Mouse (Mus musculus) duodenum, adult 2 months (tissue): Measurements from ENCODE around the gene Krtcap2. TPM values are rescaled to one million over a fixed set of nuclear protein-coding genes. Genes with fewer than 3 reads are reported as not detected.

Experiments used
- polyA plus RNA-seq: library from polyadenylated mRNA; depleted of rRNA; stranded (reverse); fragments of >200 nt; gene quantifications from 2 replicates; pipeline ENCODE4 v1.2.3, GENCODE M21; 2012; ENCODE audit warnings: low replicate concordance; rRNA removed

The Krtcap2 gene
- 340 and 345 TPM in 2 replicates for polyA plus RNA-seq

DNA sequence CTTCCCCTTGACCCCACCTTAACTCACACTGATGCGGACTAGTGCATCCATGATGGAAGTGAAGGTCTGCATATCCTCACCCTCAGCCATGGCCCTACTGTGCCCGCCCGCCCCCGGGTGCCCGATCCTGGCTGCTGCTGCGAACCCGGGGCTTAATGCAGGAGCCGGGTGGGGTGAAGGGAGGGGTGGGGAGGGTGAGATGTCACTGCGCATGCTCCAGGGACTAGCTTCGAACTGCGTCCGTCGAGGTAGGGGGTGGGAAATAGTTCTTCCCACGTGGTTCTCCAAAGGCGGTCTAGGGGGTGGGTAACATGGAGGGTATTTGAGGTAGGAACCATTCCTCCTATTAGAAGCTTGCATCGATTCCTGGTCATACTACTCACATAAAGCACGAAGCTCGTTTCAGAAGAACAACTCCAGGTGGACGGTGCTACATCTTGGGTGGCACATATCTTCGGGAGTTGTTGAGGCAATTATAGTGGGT is at the start of gene Krtcap2:
Gene Krtcap2 (plus strand): TSS at position 279 of the 484 bp plus-strand sequence.

DNA sequence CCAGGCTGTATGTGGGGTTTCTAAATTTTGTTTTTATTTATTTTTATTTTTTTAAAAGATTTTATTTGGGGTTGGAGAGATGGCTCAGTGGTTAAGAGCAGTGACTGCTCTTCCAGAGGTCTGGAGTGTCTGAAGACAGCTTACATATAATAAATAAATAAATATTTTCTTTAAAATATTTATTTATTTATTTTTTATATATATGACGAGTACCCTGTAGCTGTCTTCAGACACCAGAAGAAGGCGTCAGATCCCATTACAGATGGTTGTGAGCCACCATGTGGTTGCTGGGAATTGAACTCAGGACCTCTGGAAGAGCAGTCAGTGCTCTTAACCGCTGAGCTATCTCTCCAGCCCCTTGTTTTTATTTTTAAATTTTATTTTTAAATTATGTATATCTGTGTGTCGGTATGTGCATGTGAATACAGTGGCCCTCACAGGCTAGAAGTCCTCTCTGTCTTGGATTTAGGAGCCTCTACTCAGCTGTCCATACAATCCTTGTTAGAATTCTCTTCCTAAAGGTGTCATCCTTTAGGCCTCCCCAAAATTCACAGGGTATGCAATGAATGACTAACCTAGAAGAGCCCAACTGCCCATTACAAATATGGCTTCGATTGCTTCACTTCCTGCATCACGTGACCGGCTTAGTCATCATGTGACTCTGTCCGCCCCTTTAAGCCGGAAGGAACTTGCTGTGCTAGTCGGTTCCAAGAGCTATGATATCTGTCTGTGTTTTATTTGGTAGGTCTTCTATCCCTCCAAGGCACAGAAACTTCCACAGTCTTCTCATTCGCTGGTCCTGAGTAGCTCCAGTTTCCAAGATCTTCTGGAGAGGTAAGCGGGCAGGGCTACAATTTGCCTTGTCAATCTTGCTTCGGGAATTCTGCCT is 43.3 kb upstream of the Krtcap2 start, which contains the start of gene Gba:
Gene Gba (plus strand): TSS at position 676 of the 889 bp plus-strand sequence.

DNA sequence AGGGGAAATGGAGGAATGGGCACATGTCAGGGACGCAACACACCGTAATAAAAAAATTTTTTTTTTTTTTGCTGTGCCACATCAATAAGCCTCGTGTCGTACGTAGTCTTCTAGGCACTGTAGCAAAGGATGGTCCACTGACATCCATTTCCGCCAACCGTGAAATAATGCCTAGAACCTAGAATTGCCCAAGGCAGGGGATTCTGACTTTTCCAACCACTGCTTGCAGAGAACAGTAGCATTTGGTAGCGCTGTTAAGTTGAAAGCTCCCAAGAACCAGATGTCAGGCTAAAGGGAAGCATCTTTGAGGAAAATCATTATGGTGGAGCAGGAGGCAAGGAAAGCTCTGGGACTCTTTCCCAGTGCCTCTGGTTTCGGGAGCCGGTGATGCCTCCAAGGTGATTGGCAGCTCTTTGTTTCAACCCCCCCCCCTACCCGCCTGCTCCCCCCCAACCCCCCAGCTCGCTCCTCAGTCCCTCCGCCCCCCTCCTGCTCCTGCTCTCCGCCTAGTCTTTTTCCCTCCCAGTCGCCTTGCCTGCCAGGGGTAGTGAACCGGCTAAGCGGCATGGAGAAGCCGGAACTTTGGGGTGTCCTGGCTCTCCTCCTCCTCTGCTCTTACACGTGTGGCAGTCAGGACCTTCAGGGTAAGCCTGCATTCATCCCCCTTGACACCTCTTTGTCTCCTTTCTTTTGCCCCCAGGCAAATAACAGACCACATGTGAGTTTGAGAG is 30.9 kb upstream of the Krtcap2 start, which contains the start of gene Thbs3:
Gene Thbs3 (plus strand): TSS at position 500 of the 731 bp plus-strand sequence.

DNA sequence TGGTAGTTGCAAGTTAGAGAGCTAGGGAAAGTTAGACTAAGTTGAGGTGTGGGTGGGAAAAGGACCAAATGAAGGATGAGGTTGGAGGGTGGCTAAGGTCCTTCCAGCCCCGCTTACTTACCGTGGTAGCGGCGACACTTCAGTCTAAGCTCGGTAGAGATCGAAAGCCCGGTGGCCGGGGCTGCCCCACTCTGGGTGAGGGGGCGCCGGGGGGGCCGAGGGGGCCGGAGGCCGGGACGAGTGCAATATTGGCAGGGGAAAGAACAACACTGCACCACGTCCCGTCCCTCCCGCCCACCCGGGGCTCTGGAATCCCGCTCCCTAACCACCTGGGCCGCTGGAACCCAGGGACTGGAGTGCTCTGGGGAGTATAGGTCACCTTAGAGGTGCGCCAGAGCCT is 18.9 kb upstream of the Krtcap2 start, which contains the start of gene Mtx1:
Gene Mtx1 (minus strand): TSS at position 189 of the 400 bp plus-strand sequence.

DNA sequence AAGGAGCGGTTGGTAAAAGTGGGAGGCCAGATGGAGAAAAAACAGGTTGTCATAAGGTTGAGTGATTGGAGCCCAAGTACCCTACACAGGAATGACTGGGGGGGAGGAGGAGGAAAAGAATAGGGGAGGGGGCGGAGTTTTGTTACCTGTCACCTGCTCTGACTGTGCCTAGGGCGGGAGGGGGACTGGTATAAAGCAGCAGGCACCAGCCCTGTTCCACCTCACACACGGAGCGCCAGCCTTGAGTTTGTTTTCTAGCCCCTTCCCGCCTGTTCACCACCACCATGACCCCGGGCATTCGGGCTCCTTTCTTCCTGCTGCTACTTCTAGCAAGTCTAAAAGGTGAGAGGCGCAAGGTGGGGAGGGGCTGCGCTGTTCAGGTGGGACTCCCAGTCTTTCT is 16.9 kb upstream of the Krtcap2 start, which contains the start of gene Muc1:
Gene Muc1 (plus strand): TSS at position 222 of the 400 bp plus-strand sequence.

DNA sequence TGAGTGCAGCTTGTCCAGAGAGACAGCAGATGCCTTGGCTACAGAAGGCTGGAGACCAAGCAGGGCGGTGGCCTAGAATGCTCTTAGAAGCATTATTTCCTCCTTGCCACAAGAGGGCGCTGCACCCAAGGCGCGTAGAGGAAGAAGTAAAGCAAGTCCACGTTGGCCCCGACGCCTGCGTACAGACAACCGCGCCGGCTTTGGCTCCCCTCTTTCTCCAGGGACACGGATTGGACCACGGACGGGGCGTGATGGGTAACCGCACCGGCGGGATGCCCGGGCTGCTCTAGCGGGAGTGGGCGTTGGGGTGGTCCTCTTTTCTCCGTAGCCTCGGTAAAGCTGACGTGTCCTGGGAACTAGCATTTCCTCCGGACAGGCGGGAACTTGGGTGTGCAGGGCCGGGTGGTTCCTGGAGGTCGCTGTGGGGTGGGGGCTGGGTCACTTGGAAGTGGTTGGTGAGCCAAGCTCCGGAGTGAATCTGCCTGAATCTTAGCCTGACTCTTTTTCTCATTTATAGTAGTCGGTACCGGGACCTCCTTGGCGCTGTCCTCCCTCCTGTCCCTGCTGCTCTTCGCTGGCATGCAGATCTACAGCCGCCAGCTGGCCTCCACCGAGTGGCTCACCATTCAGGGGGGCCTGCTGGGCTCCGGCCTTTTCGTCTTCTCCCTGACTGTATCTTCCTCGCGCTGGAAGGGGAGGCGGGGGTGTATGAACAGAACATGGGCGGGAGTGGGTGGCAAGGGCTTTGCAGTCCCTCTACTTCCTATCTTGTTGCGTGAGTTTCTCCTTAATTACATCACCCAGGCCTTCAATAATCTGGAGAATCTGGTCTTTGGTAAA is 715 bp downstream of the Krtcap2 start, which contains the start of gene Trim46:
Gene Trim46 (minus strand): TSS at position 49 of the 840 bp plus-strand sequence.

DNA sequence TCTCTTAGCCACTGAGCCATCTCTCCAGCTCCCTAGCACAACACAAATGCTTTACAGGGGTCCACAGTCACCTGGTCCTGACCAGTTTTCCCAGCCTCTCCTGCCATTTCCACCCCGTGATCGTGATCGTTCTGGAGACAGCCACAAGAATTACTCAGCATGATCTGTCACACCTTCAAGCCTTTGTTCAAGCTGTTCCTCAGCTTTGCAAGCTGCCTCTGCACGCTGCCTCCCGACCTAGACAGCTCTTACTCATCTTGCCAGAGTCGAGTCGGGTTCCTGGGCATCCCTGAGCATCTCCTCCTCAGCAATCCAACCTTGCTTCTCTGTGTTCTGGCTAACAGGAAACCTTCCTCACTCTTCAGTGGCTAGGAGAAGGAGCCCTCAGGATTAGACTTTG is 13.3 kb downstream of the Krtcap2 start, which contains the start of gene Dpm3:
Gene Dpm3 (plus strand): TSS at position 283 of the 400 bp plus-strand sequence.

DNA sequence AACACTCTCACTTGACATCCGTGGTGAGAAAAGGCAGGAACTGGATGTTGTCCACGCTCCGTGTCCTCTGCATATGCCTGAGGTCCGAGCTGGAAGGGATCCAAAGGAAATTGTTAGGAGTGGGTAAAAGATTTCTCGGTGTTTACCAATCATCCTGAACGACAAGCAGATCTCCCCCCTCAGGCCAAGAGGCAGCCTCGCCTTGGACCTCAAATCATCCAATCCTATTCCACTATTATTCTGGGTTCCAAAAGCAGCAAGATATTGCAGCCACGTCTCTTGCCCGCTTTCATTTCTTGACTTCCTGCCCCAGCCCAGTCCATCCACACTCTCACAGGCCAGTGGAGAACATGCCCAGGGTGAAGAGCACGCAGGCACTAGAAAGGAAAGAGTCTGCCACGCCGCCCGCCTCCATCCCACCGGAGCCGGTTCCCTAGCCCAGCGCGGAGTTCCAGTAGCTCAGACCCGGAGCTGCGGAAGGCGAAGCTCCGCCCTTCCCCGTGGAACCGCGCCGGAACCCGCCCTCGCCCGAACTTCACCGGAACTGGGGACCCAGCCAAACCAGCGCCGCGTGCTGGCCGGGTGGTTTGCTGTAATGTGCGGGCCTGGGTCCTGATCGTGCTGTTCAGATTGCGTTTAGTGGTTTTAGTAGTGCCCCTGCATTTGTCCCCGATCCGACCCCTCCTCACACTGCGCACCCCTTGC is 24.4 kb downstream of the Krtcap2 start, which contains the start of gene Slc50a1:
Gene Slc50a1 (minus strand): TSS at position 520 of the 705 bp plus-strand sequence.

DNA sequence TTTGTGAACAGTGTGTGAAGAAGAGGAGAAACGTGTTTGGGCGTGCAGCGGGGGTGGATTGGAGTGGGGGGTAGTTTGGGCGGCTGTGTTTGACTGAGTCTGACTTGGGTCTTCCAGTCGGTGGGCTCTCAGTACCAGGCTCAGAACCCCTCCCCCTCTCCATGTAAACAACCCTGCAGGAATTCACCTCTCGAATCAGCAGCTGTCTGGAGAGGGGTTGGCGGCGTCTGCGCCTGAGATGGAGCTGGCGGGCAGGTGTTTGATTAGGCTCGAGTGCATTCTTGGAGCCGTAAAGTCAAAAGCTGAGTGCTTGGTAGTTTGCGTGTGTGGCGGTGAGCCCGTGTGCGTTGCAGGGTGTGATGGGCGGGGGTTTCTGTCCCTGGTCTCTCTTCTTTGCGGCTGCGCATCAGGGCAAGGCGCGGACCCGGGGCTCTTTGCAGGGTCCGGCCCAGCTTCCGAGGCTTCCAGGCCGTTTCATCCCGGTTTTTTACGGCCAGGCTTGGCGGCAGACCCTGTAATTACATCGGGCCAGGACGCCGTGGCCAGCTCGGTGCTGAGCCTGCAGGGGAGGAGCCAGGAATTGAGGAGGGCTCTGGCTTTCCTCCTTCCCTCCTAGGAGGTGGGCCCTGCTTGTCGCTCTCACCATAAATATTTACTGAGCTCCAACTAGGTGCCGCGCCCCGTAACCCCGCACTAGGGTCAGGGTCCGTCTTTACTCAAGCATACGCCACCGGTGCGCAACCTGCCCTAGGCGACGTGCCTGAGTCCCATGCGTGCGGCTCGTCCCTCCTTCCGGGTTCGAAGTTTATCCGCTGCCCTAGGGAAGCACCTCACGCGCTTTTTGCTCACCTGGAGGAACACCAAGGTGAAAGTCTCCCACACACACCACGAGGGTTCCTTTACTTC is 35.1 kb downstream of the Krtcap2 start, which contains the start of gene Efna1:
Gene Efna1 (minus strand): TSS at position 537 of the 906 bp plus-strand sequence.

Other genes starting within 250 kb of the Krtcap2 start
- 51.4 and 58.5 TPM in 2 replicates for gene Rusc1, start 152.7 kb upstream of the Krtcap2 start, polyA plus RNA-seq
- gene Gm43738, start 144.9 kb upstream of the Krtcap2 start, polyA plus RNA-seq = not detected in 2 replicates
- gene Fdps, start 144.0 kb upstream of the Krtcap2 start, polyA plus RNA-seq = 58.7 and 73.8 TPM in 2 replicates
- gene Pklr, start 109.8 kb upstream of the Krtcap2 start, polyA plus RNA-seq = 528 and 535 TPM in 2 replicates
- gene Hcn3, start 85.8 kb upstream of the Krtcap2 start, polyA plus RNA-seq = 0.38 and 1.6 TPM in 2 replicates
- 19.8 and 20.8 TPM in 2 replicates for gene Clk2, start 81.2 kb upstream of the Krtcap2 start, polyA plus RNA-seq
- gene Scamp3, start 68.5 kb upstream of the Krtcap2 start, polyA plus RNA-seq = 128 and 132 TPM in 2 replicates
- gene Fam189b, start 62.8 kb upstream of the Krtcap2 start, polyA plus RNA-seq = 26.9 and 30.9 TPM in 2 replicates
- gene Gba, start 43.0 kb upstream of the Krtcap2 start, polyA plus RNA-seq = 27.8 and 49.9 TPM in 2 replicates
- gene Thbs3, start 30.8 kb upstream of the Krtcap2 start, polyA plus RNA-seq = 8.4 and 15.4 TPM in 2 replicates
- 192 and 239 TPM in 2 replicates for gene Mtx1, start 18.9 kb upstream of the Krtcap2 start, polyA plus RNA-seq
- gene Muc1, start 16.9 kb upstream of the Krtcap2 start, polyA plus RNA-seq = 1.1 and 80.2 TPM in 2 replicates
- 2.8 and 16.7 TPM in 2 replicates for gene Trim46, start 343 bp downstream of the Krtcap2 start, polyA plus RNA-seq
- 370 and 590 TPM in 2 replicates for gene Dpm3, start 13.4 kb downstream of the Krtcap2 start, polyA plus RNA-seq
- 90.2 and 159 TPM in 2 replicates for gene Slc50a1, start 24.6 kb downstream of the Krtcap2 start, polyA plus RNA-seq
- gene Efna1, start 35.2 kb downstream of the Krtcap2 start, polyA plus RNA-seq = 59.5 and 87.8 TPM in 2 replicates
- 8.2 and 18.7 TPM in 2 replicates for gene Efna3, start 77.0 kb downstream of the Krtcap2 start, polyA plus RNA-seq
- 14.7 and 32.5 TPM in 2 replicates for gene Efna4, start 92.1 kb downstream of the Krtcap2 start, polyA plus RNA-seq
- gene Adam15, start 104.0 kb downstream of the Krtcap2 start, polyA plus RNA-seq = 77.9 and 91.6 TPM in 2 replicates
- gene Dcst2, start 116.0 kb downstream of the Krtcap2 start, polyA plus RNA-seq = 2.5 TPM in 2 replicates
- 5.1 and 8.6 TPM in 2 replicates for gene Dcst1, start 119.3 kb downstream of the Krtcap2 start, polyA plus RNA-seq
- gene Zbtb7b, start 148.8 kb downstream of the Krtcap2 start, polyA plus RNA-seq = 153 and 200 TPM in 2 replicates
- not detected in 2 replicates for gene Lenep, start 156.8 kb downstream of the Krtcap2 start, polyA plus RNA-seq
- 38.8 and 45.1 TPM in 2 replicates for gene Flad1, start 165.9 kb downstream of the Krtcap2 start, polyA plus RNA-seq
- gene Cks1b, start 172.4 kb downstream of the Krtcap2 start, polyA plus RNA-seq = 7.2 and 7.6 TPM in 2 replicates
- gene Shc1, start 172.5 kb downstream of the Krtcap2 start, polyA plus RNA-seq = 43.8 and 52.6 TPM in 2 replicates
- 79.8 and 157 TPM in 2 replicates for gene Pygo2, start 184.2 kb downstream of the Krtcap2 start, polyA plus RNA-seq
- 34.4 and 41.9 TPM in 2 replicates for gene Pbxip1, start 190.7 kb downstream of the Krtcap2 start, polyA plus RNA-seq
- 9.4 and 15.8 TPM in 2 replicates for gene Pmvk, start 208.6 kb downstream of the Krtcap2 start, polyA plus RNA-seq